Mouse (Mus musculus) G1E (cell line): ENCODE results near the gene Fus.

Experiments
- CTCF ChIP-seq: IDR thresholded peaks from 2 replicates; pipeline ENCODE4 v1.5.1; 2012; ENCODE audit warnings: low read depth, low read length, inconsistent platforms, mixed read lengths
- GATA1 ChIP-seq: IDR thresholded peaks from 2 replicates; pipeline ENCODE4 v1.6.1; 2012; ENCODE audit warnings: borderline replicate concordance, low read length, inconsistent platforms, mixed read lengths
- POLR2AphosphoS5 ChIP-seq: IDR thresholded peaks from 2 replicates; pipeline ENCODE4 v1.6.1; 2012; ENCODE audit warnings: low read depth, low read length, inconsistent platforms; ENCODE audit not compliant: insufficient replicate concordance
- TAL1 ChIP-seq: conservative IDR thresholded peaks from 2 replicates; pipeline ENCODE4 v1.6.1; 2012; ENCODE audit warnings: low read depth, low read length, inconsistent platforms, mixed read lengths

DNA sequence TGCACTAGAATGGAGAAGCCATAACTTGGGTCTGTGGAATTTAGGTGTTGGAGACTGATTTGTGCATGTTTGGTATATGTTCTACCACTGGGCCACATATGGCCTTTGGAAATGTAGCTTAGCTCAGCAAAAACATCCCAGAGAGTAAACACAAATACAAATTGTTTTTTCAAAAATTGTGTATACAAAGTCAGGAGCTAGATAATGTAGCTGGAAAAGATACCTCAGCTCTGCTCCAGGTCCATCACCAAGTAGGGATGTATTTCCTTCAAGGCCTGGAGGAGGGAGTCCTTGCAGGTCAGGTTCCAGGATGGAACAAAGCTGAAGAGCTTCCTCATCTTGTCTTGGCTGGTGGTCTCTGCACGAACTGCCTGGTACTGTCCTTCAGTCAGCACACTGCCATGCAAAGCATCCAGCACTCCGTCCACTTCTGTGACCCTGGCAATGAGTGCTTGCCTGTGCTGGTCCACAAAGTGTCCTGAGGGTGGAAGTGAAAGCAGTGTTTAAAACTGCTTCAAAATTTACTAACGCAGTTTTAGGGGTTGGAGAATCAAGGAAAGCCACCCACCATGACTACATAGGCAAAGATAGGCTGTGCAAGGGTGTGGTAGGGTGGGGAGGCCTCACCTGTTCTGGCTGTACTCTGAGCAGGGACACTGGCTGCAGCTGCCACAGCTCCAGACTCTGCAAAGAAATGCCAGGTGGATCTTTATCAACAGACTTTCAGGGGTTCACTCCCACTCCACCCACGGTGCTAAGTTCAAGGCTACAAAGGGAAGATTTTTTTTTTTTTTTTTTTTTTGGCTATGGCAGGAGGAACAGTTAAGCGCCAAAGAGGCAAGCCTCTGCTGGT lies 25.5 kb downstream of the Fus start:
- TF ChIP-seq GATA1 (no peak), CTCF (no peak), POLR2AphosphoS5 (0 out of 2 replicates have a peak, but pooled peaks have one; percentile 46), TAL1 (no peak)
